Mouse (Mus musculus): ENCODE measurements around the gene Gm6268. TPM values are rescaled to one million over a fixed set of nuclear protein-coding genes. Genes with fewer than 3 reads are reported as not detected.

The Gm6268 gene
- total RNA-seq (2023) = not detected

GRCm38 (mm10) chrX:36400980-36401379, at the start of gene Gm6268:
Gene Gm6268 (plus strand): TSS chrX:36401280.

Other genes with a start within 250 kb of the Gm6268 start
- gene Zcchc12, start 205.4 kb upstream of the Gm6268 start, total RNA-seq (2023) = under 1 TPM; 0.79 to 0.80 TPM
- under 1 TPM; 0.44 to 0.71 TPM for gene Lonrf3, start 72.9 kb upstream of the Gm6268 start, total RNA-seq (2023)
- not detected for gene Gm14569, start 90.5 kb downstream of the Gm6268 start, total RNA-seq (2023)
- 10 to 100 TPM; 38.9 to 41.7 TPM for gene Pgrmc1, start 196.9 kb downstream of the Gm6268 start, total RNA-seq (2023)
- 1 to 10 TPM; 3.2 to 3.4 TPM for gene Akap17b, start 244.1 kb downstream of the Gm6268 start, total RNA-seq (2023)

Data from T-cell, adult 66 days (primary cell).